Comparison of ENCODE assay signal across 9 mouse cellular contexts in the genomic region with DNA sequence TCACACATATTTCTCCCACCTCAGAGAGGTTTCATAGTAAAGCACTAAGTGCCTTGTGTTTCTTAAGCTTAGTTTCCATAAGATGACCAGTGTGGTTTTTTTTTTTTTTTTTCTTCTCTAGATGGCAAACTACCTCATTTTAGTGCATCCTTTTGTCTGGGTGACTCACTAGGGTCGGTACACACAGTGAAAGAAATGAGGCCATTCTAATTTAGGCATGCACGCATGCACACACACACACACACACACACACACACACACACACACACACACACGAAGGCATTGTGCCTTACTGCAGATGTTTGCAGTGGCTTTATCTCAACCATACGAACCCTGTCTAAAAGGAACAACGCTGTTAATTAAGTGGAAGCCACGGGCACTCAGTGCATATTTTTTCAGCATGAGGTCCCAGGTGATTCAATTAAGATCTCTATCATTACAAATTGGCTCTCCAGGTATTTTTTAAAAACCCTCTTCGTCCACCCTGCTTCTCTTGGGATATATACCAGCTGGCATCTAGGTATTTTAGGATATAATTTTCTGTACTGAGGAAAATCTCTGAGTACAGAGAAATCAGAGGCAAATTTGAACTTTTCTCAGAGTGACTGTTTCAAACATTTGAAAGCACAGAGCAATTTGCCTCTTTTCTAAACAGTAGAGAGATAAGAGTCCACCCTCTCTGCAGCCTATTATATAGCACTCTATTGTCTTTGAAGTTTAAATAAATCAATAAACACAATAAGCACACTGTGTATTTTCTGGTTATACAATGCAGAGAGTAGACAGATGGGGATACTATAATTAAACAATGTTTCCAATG. TPM values are rescaled to one million over a fixed set of nuclear protein-coding genes. Genes with fewer than 3 reads are reported as not detected.
DNase-seq lines count a peak whose midpoint lies in the region; ATAC-seq lines count a peak whose summit lies in the region.
"Had no signal": no experiment of that assay in that cellular context is flagged by ENCODE, and none has a peak within 500 bp of the region (broad histone marks: within the 10 kb centered on the region; RNA-seq: fewer than 3 reads in every experiment).

No protein-coding gene starts in this region.

- no peak overlapping the region for H3K4me3 ChIP-seq in lung, embryonic 15.5 days
- H3K4me3 ChIP-seq: erythroblast, embryonic 14.5 days had no signal

- peaks cover 25% of the 10 kb centered on the region for H3K4me1 ChIP-seq in lung, embryonic 15.5 days

- no peak for ATAC-seq in lung, embryonic 15.5 days (ENCODE audit: borderline replicate concordance, extremely low read depth, low FRiP score, low TSS enrichment)
- ATAC-seq in granulocyte monocyte progenitor cell, adult 5-6 weeks (replicated peaks; ENCODE audit: poor library complexity, severe bottlenecking): peak; percentile 33
- ATAC-seq: activated CD4-positive, CD25-positive, alpha-beta regulatory T cell, adult 4 months had no signal

- WGBS in lung, embryonic 15.5 days: 23% methylated on average over 7 of the region's 7 CpGs

- no peak overlapping the region for H3K9ac ChIP-seq in lung, embryonic 15.5 days

- DNase-seq in lung, postnatal 14 days: no peak
- peak; percentile 14 to 56 for DNase-seq in cerebellum, postnatal 36 days
- peak; percentile 38 for DNase-seq in splenic B cell, adult 2 months (ENCODE audit: low read depth, low spot score)
- DNase-seq in right cerebral cortex, postnatal 14 days: no peak
- DNase-seq in frontal cortex, postnatal 10 days (ENCODE audit: low spot score in 2 of 2): no peak

- H3K36me3 ChIP-seq in lung, embryonic 15.5 days: no peaks in the 10 kb centered on the region
- H3K36me3 ChIP-seq in splenic B cell, adult 2 months (ENCODE audit: control insufficient read depth, insufficient read depth, low read length, poor library complexity, severe bottlenecking): no peaks in the 10 kb centered on the region

- H3K9me3 ChIP-seq in lung, embryonic 15.5 days: no peaks in the 10 kb centered on the region

- peak overlapping the region; percentile 35 for H3K4me2 ChIP-seq in lung, embryonic 15.5 days

- H3K27me3 ChIP-seq in lung, embryonic 15.5 days: no peaks in the 10 kb centered on the region
- H3K27me3 ChIP-seq in splenic B cell, adult 2 months (ENCODE audit: control insufficient read depth, insufficient read depth, low read length, poor library complexity, severe bottlenecking): no peaks in the 10 kb centered on the region

- peak overlapping the region; percentile 54 for H3K27ac ChIP-seq in lung, embryonic 15.5 days

RNA-seq across cellular contexts. Expression of gene Dhx40, which starts 44.4 kb away (rescaled TPM):
- polyA plus RNA-seq in lung, embryonic 15.5 days (2015; fragmentation: Nextera tagmentation; extraction: Ambion mirVana): 27.1 and 27.3 TPM in 2 replicates
- 16.3 and 19.3 TPM in 2 replicates for total RNA-seq in granulocyte monocyte progenitor cell, adult 5-6 weeks (2014; fragmentation: Nextera tagmentation)
- 31.7 and 31.9 TPM in 2 replicates for total RNA-seq in granulocyte monocyte progenitor cell, adult 5-6 weeks (2017)

Comparison
In these comparisons a context has a peak if more than half of its experiments do, and no peak if none do; other contexts are left out.
1. DNase-seq: peak in cerebellum, postnatal 36 days (2 of 2) and splenic B cell, adult 2 months (single experiment); none in lung, postnatal 14 days (single experiment), right cerebral cortex, postnatal 14 days (single experiment) and frontal cortex, postnatal 10 days (0 of 2).